Mouse (Mus musculus) hindbrain, embryonic 14.5 days (tissue): ENCODE results near the gene Trove2. TPM values are rescaled to one million over a fixed set of nuclear protein-coding genes. Genes with fewer than 3 reads are reported as not detected.

Experiments used
- ATAC-seq: fragments of 200-750 bp; cut with Nextera tagmentation; 2 replicates; pipeline ENCODE4 v1.8.0; 2017; ENCODE audit warnings: moderate number of reproducible peaks, mild to moderate bottlenecking, moderate TSS enrichment, moderate library complexity; ENCODE audit not compliant: low FRiP score
- DNase-seq: peaks from one replicate; pipeline ENCODE4 v3.0.0-alpha.2; 2015; ENCODE audit warnings: low spot score
- H3K27ac ChIP-seq: fragments of 300-500 bp; sonication (generic); 2 replicates; pipeline ENCODE4 v1.5.1; 2014; ENCODE audit warnings: mild to moderate bottlenecking, moderate library complexity
- H3K27me3 ChIP-seq: fragments of 300-500 bp; sonication (generic); 2 replicates; pipeline ENCODE4 v1.6.1; 2014; ENCODE audit warnings: mild to moderate bottlenecking, low read length, mixed read lengths; ENCODE audit not compliant: control insufficient read depth, insufficient read depth
- H3K36me3 ChIP-seq: fragments of 300-500 bp; sonication (generic); replicated peaks from 2 replicates; pipeline ENCODE4 v1.6.1; 2014; ENCODE audit not compliant: control insufficient read depth, insufficient read depth
- H3K4me1 ChIP-seq: fragments of 300-500 bp; sonication (generic); replicated peaks from 2 replicates; pipeline ENCODE4 v1.6.1; 2014; ENCODE audit warnings: antibody characterized with exemption, low read length, mixed read lengths; ENCODE audit not compliant: control insufficient read depth, insufficient read depth
- H3K4me2 ChIP-seq: fragments of 300-500 bp; sonication (generic); replicated peaks from 2 replicates; pipeline ENCODE4 v1.6.1; 2014; ENCODE audit warnings: mild to moderate bottlenecking, moderate library complexity
- H3K4me3 ChIP-seq: fragments of 300-500 bp; sonication (generic); replicated peaks from 2 replicates; pipeline ENCODE4 v1.5.1; 2014; ENCODE audit warnings: mild to moderate bottlenecking, low read length
- H3K9ac ChIP-seq: fragments of 300-500 bp; sonication (generic); 2 replicates; pipeline ENCODE4 v1.6.1; 2014
- H3K9me3 ChIP-seq: fragments of 300-500 bp; sonication (generic); 2 replicates; pipeline ENCODE4 v1.6.1; 2016; ENCODE audit warnings: low read length; ENCODE audit not compliant: control insufficient read depth
- WGBS: fragments of 180-500 bp; shearing (Covaris S2); extraction: QIAGEN DNeasy Blood & Tissue Kit; methylation state at CpG from one replicate; pipeline ENCODE4 v1.1.7; 2014; 5-methylcytosine and 5-hydroxymethylcytosine counted together
- polyA plus RNA-seq: library from polyadenylated mRNA; unstranded; fragments of >200 nt; fragmentation: Nextera tagmentation; extraction: Ambion mirVana; gene quantifications from 2 replicates; pipeline ENCODE4 v1.2.1, GENCODE M21; 2014

Trove2 gene
- polyA plus RNA-seq, 1 experiment from 2014 or later = 31.4 TPM

GRCm38 (mm10) chr1:143773909-143774308 is 3.0 kb downstream of the Trove2 start:
- Histone ChIP-seq H3K27ac (no peak overlapping the region), H3K4me3 (no peak overlapping the region), H3K27me3 (no peaks in the 10 kb centered on the region), H3K4me1 (peaks cover 36% of the 10 kb centered on the region), H3K9ac (no peak overlapping the region), H3K4me2 (no peak overlapping the region), H3K36me3 (peaks cover 16% of the 10 kb centered on the region), H3K9me3 (no peaks in the 10 kb centered on the region)
- 87% methylated on average over 6 of the region's 6 CpGs for WGBS
- no peak for DNase-seq
- no peak for ATAC-seq

- H3K27ac ChIP-seq = no peak overlapping the region
- no peak overlapping the region for H3K4me2 ChIP-seq
- H3K9me3 ChIP-seq = no peaks in the 10 kb centered on the region
- no peaks in the 10 kb centered on the region for H3K27me3 ChIP-seq
- DNase-seq (no peak), ATAC-seq (no peak)
- H3K9ac ChIP-seq = no peak overlapping the region
- WGBS = 76% methylated on average over 7 of the region's 7 CpGs
- H3K4me3 ChIP-seq = no peak overlapping the region
- peaks cover 20% of the 10 kb centered on the region for H3K36me3 ChIP-seq
- H3K4me1 ChIP-seq = peaks cover 28% of the 10 kb centered on the region
Observed at GRCm38 (mm10) chr1:143773082-143773481, 3.8 kb downstream of the Trove2 start.

DNA sequence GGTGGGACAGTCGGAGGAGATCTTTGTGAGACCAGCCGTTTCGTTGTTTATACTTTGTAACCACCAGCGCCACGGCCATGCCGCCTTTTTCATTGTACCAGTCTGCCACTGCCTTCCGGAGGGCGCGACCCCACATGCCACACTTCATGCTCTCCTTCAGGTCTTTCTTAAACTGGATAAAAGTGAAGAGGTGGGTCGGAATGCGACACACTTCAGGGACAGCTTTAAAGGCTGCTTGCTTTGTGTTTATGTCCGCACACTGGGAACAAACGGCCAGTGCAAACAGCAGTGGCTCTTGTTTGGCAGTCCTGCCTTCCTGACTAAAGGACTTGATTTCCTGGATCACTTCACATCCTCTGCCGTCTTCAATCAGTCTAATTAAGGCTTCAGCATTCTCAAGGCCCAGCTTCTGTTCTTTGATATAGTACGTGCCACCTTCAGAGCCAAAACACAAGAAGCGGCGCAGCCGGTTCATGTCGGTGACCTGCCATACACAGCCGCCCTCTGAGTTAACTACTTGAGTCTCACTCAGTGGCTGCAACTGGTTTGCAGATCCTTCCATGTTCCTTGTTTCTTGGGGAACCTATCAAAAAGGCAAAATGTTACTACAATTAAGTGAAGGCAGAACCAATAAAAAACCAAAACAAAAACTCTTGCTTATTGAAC is 6.3 kb downstream of the Trove2 start:
- no peaks in the 10 kb centered on the region for H3K27me3 ChIP-seq
- no peak overlapping the region for H3K27ac ChIP-seq
- ATAC-seq (no peak), DNase-seq (no peak)
- H3K9ac ChIP-seq = no peak overlapping the region
- H3K36me3 ChIP-seq = peaks cover 44% of the 10 kb centered on the region
- H3K4me1 ChIP-seq = peaks cover 19% of the 10 kb centered on the region
- no peak overlapping the region for H3K4me2 ChIP-seq
- 55% methylated on average over 20 of the region's 20 CpGs for WGBS
- no peaks in the 10 kb centered on the region for H3K9me3 ChIP-seq
- H3K4me3 ChIP-seq = no peak overlapping the region

DNA sequence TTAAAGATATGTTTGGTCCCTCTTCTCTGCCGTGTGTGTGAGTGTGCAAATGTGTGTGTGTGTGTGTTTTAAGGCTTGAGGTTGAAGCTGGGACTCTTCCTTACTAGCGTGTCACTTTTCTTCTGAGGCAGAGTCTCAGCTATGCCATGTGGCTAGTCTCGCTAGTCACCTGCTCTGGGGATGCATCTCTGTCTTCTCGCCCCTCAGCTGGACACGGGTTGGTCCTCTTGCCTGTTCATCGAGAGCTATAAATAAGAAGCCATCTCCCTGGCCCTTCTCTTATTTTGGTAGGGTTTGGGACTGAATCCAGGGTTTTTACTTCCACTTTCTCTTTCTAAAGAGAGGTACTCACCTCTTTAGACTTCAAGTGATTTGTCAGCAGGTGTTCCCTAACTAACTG is 10.6 kb downstream of the Trove2 start:
- peaks cover 78% of the 10 kb centered on the region for H3K36me3 ChIP-seq
- H3K9ac ChIP-seq = no peak overlapping the region
- no peaks in the 10 kb centered on the region for H3K27me3 ChIP-seq
- no peak overlapping the region for H3K4me3 ChIP-seq
- no peaks in the 10 kb centered on the region for H3K9me3 ChIP-seq
- ATAC-seq (no peak), DNase-seq (no peak)
- no peak overlapping the region for H3K4me2 ChIP-seq
- 90% methylated on average over 6 of the region's 6 CpGs for WGBS
- H3K4me1 ChIP-seq = no peaks in the 10 kb centered on the region
- H3K27ac ChIP-seq = no peak overlapping the region

DNA sequence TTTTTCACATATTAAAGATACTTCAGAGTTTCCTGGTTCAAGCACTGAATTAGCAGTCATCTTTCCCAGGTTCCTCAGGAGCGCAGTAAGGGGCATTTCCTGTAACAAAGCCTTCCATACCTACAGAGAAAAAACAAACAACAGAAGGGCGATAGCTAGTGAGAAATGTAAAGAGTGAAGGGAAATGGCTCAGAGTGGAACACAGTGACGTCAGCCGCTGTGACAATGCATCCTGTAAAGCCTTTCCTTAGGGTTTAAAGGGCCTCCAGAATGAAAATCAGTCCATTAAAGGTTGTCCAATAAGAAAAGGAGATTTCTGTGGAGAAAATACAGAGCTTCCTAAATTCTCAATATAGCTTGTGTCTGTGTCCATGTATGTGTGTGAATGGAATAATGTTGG is 11.1 kb downstream of the Trove2 start:
- H3K4me2 ChIP-seq = no peak overlapping the region
- H3K4me1 ChIP-seq = no peaks in the 10 kb centered on the region
- H3K9me3 ChIP-seq = no peaks in the 10 kb centered on the region
- H3K36me3 ChIP-seq = peaks cover 82% of the 10 kb centered on the region
- H3K27ac ChIP-seq = no peak overlapping the region
- no peak overlapping the region for H3K4me3 ChIP-seq
- WGBS = 92% methylated on average over 4 of the region's 4 CpGs
- ATAC-seq (no peak), DNase-seq (no peak)
- no peaks in the 10 kb centered on the region for H3K27me3 ChIP-seq
- H3K9ac ChIP-seq = no peak overlapping the region

GRCm38 (mm10) chr1:143764443-143764842 is 12.4 kb downstream of the Trove2 start:
- ATAC-seq (no peak), DNase-seq (no peak)
- no peaks in the 10 kb centered on the region for H3K9me3 ChIP-seq
- WGBS = 74% methylated on average over 1 of the region's 1 CpGs
- H3K4me3 ChIP-seq = no peak overlapping the region
- peaks cover 84% of the 10 kb centered on the region for H3K36me3 ChIP-seq
- no peak overlapping the region for H3K9ac ChIP-seq
- H3K4me2 ChIP-seq = no peak overlapping the region
- H3K27ac ChIP-seq = no peak overlapping the region
- no peaks in the 10 kb centered on the region for H3K27me3 ChIP-seq
- no peaks in the 10 kb centered on the region for H3K4me1 ChIP-seq

GRCm38 (mm10) chr1:143762159-143762558 is 14.7 kb downstream of the Trove2 start:
- H3K4me3 ChIP-seq = no peak overlapping the region
- ATAC-seq = no peak

DNA sequence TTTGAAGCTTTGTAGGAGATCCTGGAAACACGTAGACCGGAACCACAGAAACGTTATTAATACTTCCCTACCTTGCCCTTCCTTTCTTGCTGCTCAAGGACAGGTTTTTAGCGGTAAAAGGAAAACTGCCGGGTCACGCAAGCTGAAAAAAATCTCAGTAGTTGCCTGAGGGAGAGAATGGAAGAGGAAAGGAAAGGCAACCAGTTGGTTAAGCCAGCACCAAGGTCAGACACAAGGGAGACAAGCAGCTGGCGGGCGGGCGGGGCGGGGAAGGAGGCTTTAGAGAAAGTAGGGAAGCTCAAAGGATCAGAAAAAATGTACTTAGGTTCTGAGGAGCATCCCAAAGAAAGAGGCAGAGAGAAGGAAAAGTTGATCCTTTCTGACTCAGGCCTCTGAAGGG is 31.0 kb downstream of the Trove2 start:
- peaks cover 6% of the 10 kb centered on the region; the same call in 1 of the 2 replicates for H3K4me1 ChIP-seq
- WGBS = 90% methylated on average over 10 of the region's 10 CpGs
- H3K4me2 ChIP-seq = no peak overlapping the region
- H3K36me3 ChIP-seq = peaks cover 60% of the 10 kb centered on the region
- H3K4me3 ChIP-seq = no peak overlapping the region
- no peak overlapping the region for H3K27ac ChIP-seq
- no peak overlapping the region for H3K9ac ChIP-seq
- H3K27me3 ChIP-seq = no peaks in the 10 kb centered on the region
- H3K9me3 ChIP-seq = no peaks in the 10 kb centered on the region
- DNase-seq (no peak), ATAC-seq (no peak)

More at GRCm38 (mm10) chr1:143762159-143762558, 14.7 kb downstream of the Trove2 start:
- Histone ChIP-seq H3K4me2 (no peak overlapping the region), H3K4me1 (no peaks in the 10 kb centered on the region), H3K27me3 (no peaks in the 10 kb centered on the region), H3K9ac (no peak overlapping the region), H3K36me3 (peaks cover 88% of the 10 kb centered on the region), H3K9me3 (no peaks in the 10 kb centered on the region), H3K27ac (no peak overlapping the region)
- DNase-seq = no peak
- whole genome bisulfite sequencing = 96% methylated on average over 8 of the region's 8 CpGs

DNA sequence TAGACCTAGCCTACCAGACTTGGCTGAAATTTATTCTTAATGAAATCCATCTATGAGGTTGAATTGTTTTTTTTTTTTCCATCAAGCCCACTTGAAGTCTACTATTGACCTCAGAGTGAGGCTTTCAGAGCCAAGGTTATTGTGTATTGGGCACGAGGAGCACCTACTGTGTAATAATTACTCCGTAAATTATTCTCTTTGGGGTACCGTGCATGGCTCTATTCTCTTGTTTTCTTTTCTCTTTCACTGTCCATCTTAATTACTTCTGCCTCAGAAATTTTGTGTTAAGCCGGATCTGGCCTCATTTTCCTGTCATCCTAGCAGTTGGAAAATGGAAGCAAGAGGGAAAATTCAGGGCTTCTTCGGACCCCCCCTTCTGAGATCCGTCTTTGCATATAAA is 34.7 kb downstream of the Trove2 start:
- H3K4me3 ChIP-seq = no peak overlapping the region
- no peak for ATAC-seq
- H3K4me2 ChIP-seq = no peak overlapping the region
- peaks cover 12% of the 10 kb centered on the region; the same call in 1 of the 2 replicates for H3K4me1 ChIP-seq
- WGBS = 45% methylated on average over 6 of the region's 6 CpGs
- H3K27me3 ChIP-seq = no peaks in the 10 kb centered on the region
- no peak overlapping the region for H3K27ac ChIP-seq
- H3K9ac ChIP-seq = no peak overlapping the region
- H3K9me3 ChIP-seq = no peaks in the 10 kb centered on the region
- no peak for DNase-seq
- H3K36me3 ChIP-seq = peaks cover 43% of the 10 kb centered on the region

DNA sequence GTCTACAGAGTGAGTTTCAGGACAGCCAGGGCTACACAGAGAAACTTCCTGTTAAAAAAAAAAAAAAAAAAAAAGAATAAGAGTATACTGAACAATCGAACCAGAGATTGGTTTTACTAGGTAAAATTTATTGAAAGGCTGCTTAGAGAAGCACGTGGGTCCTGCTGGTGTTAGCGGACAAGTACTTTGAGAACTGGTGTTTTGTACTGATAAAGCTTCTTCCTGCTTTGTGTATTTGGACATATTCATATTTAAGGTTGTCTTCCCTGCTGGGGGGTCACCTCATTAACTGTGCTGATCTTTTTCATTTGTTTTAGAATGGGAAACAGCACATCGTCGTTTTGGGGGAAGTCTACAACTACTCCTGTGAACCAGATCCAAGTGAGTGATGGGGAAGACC is 35.5 kb downstream of the Trove2 start:
- Histone ChIP-seq H3K27ac (no peak overlapping the region), H3K27me3 (no peaks in the 10 kb centered on the region), H3K4me2 (no peak overlapping the region), H3K36me3 (peaks cover 35% of the 10 kb centered on the region), H3K4me3 (no peak overlapping the region), H3K4me1 (peaks cover 12% of the 10 kb centered on the region; the same call in 1 of the 2 replicates), H3K9ac (no peak overlapping the region), H3K9me3 (no peaks in the 10 kb centered on the region)
- ATAC-seq = no peak
- 89% methylated on average over 5 of the region's 5 CpGs for WGBS
- DNase-seq = no peak
